Mouse (Mus musculus) heart, embryonic 16.5 days (tissue): ENCODE data around the gene Stfa2l1. TPM values are rescaled to one million over a fixed set of nuclear protein-coding genes. Genes with fewer than 3 reads are reported as not detected.
"Not testable (repeated sequence)": the region's sequence is repeated elsewhere in the genome, so short reads cannot be mapped to it uniquely, and the experiment has no call there.

ENCODE experiments used
- ATAC-seq: fragments of 200-750 bp; cut with Nextera tagmentation; replicated peaks from 2 replicates; pipeline ENCODE4 v1.8.0; 2017; ENCODE audit warnings: moderate number of reproducible peaks; ENCODE audit not compliant: insufficient read depth, low FRiP score; ENCODE audit errors: extremely low read depth
- H3K27ac ChIP-seq: fragments of 300-500 bp; sonication (generic); 2 replicates; pipeline ENCODE4 v1.5.1; 2014; ENCODE audit warnings: mild to moderate bottlenecking, low read length, control low read depth, moderate library complexity
- H3K27me3 ChIP-seq: fragments of 300-500 bp; sonication (generic); 2 replicates; pipeline ENCODE4 v1.6.1; 2014; ENCODE audit warnings: low read length, mixed read lengths; ENCODE audit not compliant: control insufficient read depth, insufficient read depth
- H3K36me3 ChIP-seq: fragments of 300-500 bp; sonication (generic); 2 replicates; pipeline ENCODE4 v1.6.1; 2014; ENCODE audit not compliant: control insufficient read depth, insufficient read depth
- H3K4me1 ChIP-seq: fragments of 300-500 bp; sonication (generic); 2 replicates; pipeline ENCODE4 v1.6.1; 2014; ENCODE audit warnings: low read length, mixed read lengths; ENCODE audit not compliant: control insufficient read depth, insufficient read depth
- H3K4me2 ChIP-seq: fragments of 300-500 bp; sonication (generic); 2 replicates; pipeline ENCODE4 v1.6.1; 2014; ENCODE audit warnings: low read depth, mild to moderate bottlenecking, control low read depth, low read length
- H3K4me3 ChIP-seq: fragments of 300-500 bp; sonication (generic); 2 replicates; pipeline ENCODE4 v1.5.1; 2014; ENCODE audit warnings: mild to moderate bottlenecking, control low read depth, low read length
- H3K9ac ChIP-seq: fragments of 300-500 bp; sonication (generic); 2 replicates; pipeline ENCODE4 v1.6.1; 2014; ENCODE audit warnings: low read length, control low read depth
- H3K9me3 ChIP-seq: fragments of 300-500 bp; sonication (generic); replicated peaks from 2 replicates; pipeline ENCODE4 v1.6.1; 2016; ENCODE audit warnings: low read length; ENCODE audit not compliant: control insufficient read depth
- WGBS: fragments of 180-500 bp; shearing (Covaris S2); extraction: QIAGEN DNeasy Blood & Tissue Kit; methylation state at CpG from one replicate; pipeline ENCODE4 v1.1.7; 2014; 5-methylcytosine and 5-hydroxymethylcytosine counted together
- polyA plus RNA-seq: library from polyadenylated mRNA; unstranded; fragments of >200 nt; fragmentation: Nextera tagmentation; extraction: Ambion mirVana; gene quantifications from 2 replicates; pipeline ENCODE4 v1.2.1, GENCODE M21; 2015

Stfa2l1 gene
- polyA plus RNA-seq, 1 experiment from 2014 or later, result 0.93 TPM

GRCm38 (mm10) chr16:36183912-36184311, 27.3 kb downstream of the Stfa2l1 start, which contains the start of gene Gm5483:
TSS of gene Gm5483 (plus strand) at chr16:36184212.
- not testable (repeated sequence) for H3K4me2 ChIP-seq, H3K27ac ChIP-seq, H3K36me3 ChIP-seq, H3K9me3 ChIP-seq, ATAC-seq, H3K9ac ChIP-seq, H3K27me3 ChIP-seq, H3K4me3 ChIP-seq, H3K4me1 ChIP-seq
- WGBS, result 75% methylated on average over 4 of the region's 4 CpGs

GRCm38 (mm10) chr16:36199226-36199625, 42.6 kb downstream of the Stfa2l1 start:
- H3K27me3 ChIP-seq, result no peaks in the 10 kb centered on the region
- H3K27ac ChIP-seq, result no peak overlapping the region
- H3K36me3 ChIP-seq, result no peaks in the 10 kb centered on the region
- no peak overlapping the region for H3K4me2 ChIP-seq
- no peaks in the 10 kb centered on the region for H3K9me3 ChIP-seq
- no peaks in the 10 kb centered on the region for H3K4me1 ChIP-seq
- no peak overlapping the region for H3K4me3 ChIP-seq
- no peak overlapping the region for H3K9ac ChIP-seq
- WGBS, result 58% methylated on average over 19 of the region's 19 CpGs
- ATAC-seq, result no peak

GRCm38 (mm10) chr16:36203846-36204245, 47.2 kb downstream of the Stfa2l1 start:
- Histone ChIP-seq H3K9ac (no peak overlapping the region), H3K4me3 (no peak overlapping the region), H3K9me3 (no peaks in the 10 kb centered on the region), H3K36me3 (no peaks in the 10 kb centered on the region), H3K27me3 (no peaks in the 10 kb centered on the region), H3K4me2 (no peak overlapping the region), H3K27ac (no peak overlapping the region), H3K4me1 (no peaks in the 10 kb centered on the region)
- WGBS, result 56% methylated on average over 5 of the region's 5 CpGs
- no peak for ATAC-seq

- 48% methylated on average over 2 of the region's 2 CpGs for WGBS
- not testable (repeated sequence) for ATAC-seq
Observed at GRCm38 (mm10) chr16:36205684-36206083, 49.1 kb downstream of the Stfa2l1 start.

GRCm38 (mm10) chr16:36209967-36210453, 53.4 kb downstream of the Stfa2l1 start, which contains the start of gene Gm5416:
TSS of gene Gm5416 (plus strand) at chr16:36210403.
- 72% methylated on average over 2 of the region's 2 CpGs for WGBS
- no peaks in the 10 kb centered on the region for H3K36me3 ChIP-seq
- no peaks in the 10 kb centered on the region for H3K4me1 ChIP-seq
- no peaks in the 10 kb centered on the region for H3K27me3 ChIP-seq
- no peak within 1 kb of the TSS for H3K4me2 ChIP-seq
- H3K27ac ChIP-seq, result no peak within 1 kb of the TSS
- H3K9ac ChIP-seq, result no peak within 1 kb of the TSS
- H3K4me3 ChIP-seq, result no peak within 1 kb of the TSS
- ATAC-seq, result no peak
- H3K9me3 ChIP-seq, result no peaks in the 10 kb centered on the region

More at GRCm38 (mm10) chr16:36205684-36206083, 49.1 kb downstream of the Stfa2l1 start:
- H3K4me3 ChIP-seq, H3K27ac ChIP-seq, H3K4me1 ChIP-seq, H3K27me3 ChIP-seq, H3K4me2 ChIP-seq, H3K9me3 ChIP-seq, H3K36me3 ChIP-seq, H3K9ac ChIP-seq: not testable (repeated sequence)

Other genes with a start within 250 kb of the Stfa2l1 start
- gene Parp9, start 218.3 kb upstream of the Stfa2l1 start, polyA plus RNA-seq, result 11.0 and 15.4 TPM in 2 replicates
- gene Dtx3l, start 217.7 kb upstream of the Stfa2l1 start, polyA plus RNA-seq, result 7.7 and 9.4 TPM in 2 replicates
- gene Kpna1, start 178.1 kb upstream of the Stfa2l1 start, polyA plus RNA-seq, result 41.4 and 43.5 TPM in 2 replicates
- gene Wdr5b, start 115.6 kb upstream of the Stfa2l1 start, polyA plus RNA-seq, result 6.5 and 6.9 TPM in 2 replicates
- 952 and 987 TPM in 2 replicates for gene Fam162a, start 85.2 kb upstream of the Stfa2l1 start, polyA plus RNA-seq
- 82.2 and 98.9 TPM in 2 replicates for gene Ccdc58, start 85.1 kb upstream of the Stfa2l1 start, polyA plus RNA-seq
- 0.05 TPM in 1 of 2 replicates, not detected in the other for gene Csta1, start 25.6 kb upstream of the Stfa2l1 start, polyA plus RNA-seq
- gene Gm5483, start 27.4 kb downstream of the Stfa2l1 start, polyA plus RNA-seq, result 2.0 and 2.6 TPM in 2 replicates
- gene Gm5416, start 53.6 kb downstream of the Stfa2l1 start, polyA plus RNA-seq, result not detected in 2 replicates
- 1.2 TPM in 1 of 2 replicates, not detected in the other for gene 2010005H15Rik, start 64.7 kb downstream of the Stfa2l1 start, polyA plus RNA-seq
- 3.6 and 4.0 TPM in 2 replicates for gene Stfa1, start 120.1 kb downstream of the Stfa2l1 start, polyA plus RNA-seq
- not detected in 2 replicates for gene BC117090, start 177.5 kb downstream of the Stfa2l1 start, polyA plus RNA-seq
- gene BC100530, start 210.9 kb downstream of the Stfa2l1 start, polyA plus RNA-seq, result 3.1 and 3.4 TPM in 2 replicates